Mouse (Mus musculus): ENCODE data around the gene Zfand3. TPM values are rescaled to one million over a fixed set of nuclear protein-coding genes. Genes with fewer than 3 reads are reported as not detected.

The Zfand3 gene
- total RNA-seq, 2 experiments from 2014 or later, result 99.7 to 103 TPM

DNA sequence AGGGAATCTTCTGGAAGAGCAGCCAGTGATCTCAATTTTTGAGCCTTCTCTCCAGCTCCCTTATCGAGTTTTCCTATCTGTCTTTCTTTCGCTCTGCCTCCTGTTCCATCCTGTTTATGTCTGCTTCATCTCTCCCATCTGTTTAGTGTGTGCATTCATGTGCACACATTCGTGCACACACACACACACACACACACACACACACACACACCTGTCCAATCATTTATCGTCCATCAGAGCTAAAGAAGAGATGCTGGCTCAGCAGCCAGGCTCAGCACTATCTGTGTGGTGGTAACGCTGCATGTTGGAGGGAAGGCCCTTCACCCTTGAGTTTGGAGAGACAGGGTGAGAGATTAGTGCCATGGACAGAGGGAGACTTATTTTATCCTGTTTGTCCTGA is 21.3 kb upstream of the Zfand3 start:
- no peak for DNase-seq (ENCODE audit: extremely low spot score in 1 of 2, low spot score in 2 of 2)
- TF ChIP-seq CTCF (IDR thresholded peaks at IDR 0.05), result no peak
- Histone ChIP-seq H3K27ac (no peak overlapping the region), H3K4me3 (no peak overlapping the region)
- intact Hi-C loops (cut with DNase I), result no loop called here

GRCm38 (mm10) chr17:29984931-29985330 is 19.6 kb upstream of the Zfand3 start:
- DNase-seq (ENCODE audit: extremely low spot score in 1 of 2, low spot score in 2 of 2), result no peak
- no peak for TF ChIP-seq CTCF (IDR thresholded peaks at IDR 0.05)
- intact Hi-C loops (cut with DNase I), result no loop called here
- Histone ChIP-seq H3K4me3 (no peak overlapping the region), H3K27ac (no peak overlapping the region; the same call in 1 of the 2 replicates)

DNA sequence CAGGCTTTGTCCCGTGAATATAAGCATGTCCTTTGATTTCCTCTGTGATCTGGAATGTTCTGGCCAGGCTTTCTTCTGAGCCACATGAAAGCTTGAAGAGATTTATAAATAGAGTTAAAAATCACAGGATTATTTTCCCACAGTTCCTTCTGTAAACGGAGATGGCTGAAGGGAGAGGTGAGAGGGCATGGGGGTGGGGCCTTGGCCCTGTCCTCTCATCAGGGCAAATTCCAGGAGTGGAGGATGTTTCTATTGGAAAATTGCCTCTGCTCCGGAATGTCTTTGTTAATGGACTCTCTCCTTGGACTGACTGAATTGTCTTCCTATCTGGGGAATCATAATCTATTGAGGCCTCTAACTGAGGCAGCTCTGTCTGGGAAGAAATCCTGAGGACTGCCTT is 19.0 kb upstream of the Zfand3 start:
- DNase-seq (ENCODE audit: extremely low spot score in 1 of 2, low spot score in 2 of 2), result no peak
- intact Hi-C loops (cut with DNase I), result no loop called here
- TF ChIP-seq CTCF (IDR thresholded peaks at IDR 0.05), result no peak
- Histone ChIP-seq H3K27ac (no peak overlapping the region), H3K4me3 (no peak overlapping the region)

DNA sequence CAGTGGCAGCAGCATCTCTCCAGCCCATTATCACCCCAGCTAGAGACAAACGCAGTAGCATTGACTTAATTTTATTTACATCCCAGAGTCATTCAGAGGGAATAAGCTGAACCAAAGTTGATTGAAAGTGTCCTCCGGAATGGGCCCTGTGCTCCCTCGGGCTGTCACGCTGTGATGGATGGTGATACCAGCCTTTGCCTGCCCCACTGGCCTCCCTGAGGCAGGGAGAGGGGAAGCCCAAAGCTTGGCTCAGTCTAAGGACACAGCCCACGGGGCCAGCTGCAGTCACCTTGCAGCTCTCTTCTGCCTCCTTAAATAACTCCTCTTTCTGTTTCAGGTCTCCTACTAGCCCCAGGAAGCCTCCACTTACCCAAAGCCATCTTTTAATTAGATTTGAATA is 16.4 kb upstream of the Zfand3 start:
- no peak for DNase-seq (ENCODE audit: extremely low spot score in 1 of 2, low spot score in 2 of 2)
- TF ChIP-seq CTCF (IDR thresholded peaks at IDR 0.05), result no peak
- Histone ChIP-seq H3K4me3 (no peak overlapping the region), H3K27ac (no peak overlapping the region)
- intact Hi-C loops (cut with DNase I), result no loop called here

DNA sequence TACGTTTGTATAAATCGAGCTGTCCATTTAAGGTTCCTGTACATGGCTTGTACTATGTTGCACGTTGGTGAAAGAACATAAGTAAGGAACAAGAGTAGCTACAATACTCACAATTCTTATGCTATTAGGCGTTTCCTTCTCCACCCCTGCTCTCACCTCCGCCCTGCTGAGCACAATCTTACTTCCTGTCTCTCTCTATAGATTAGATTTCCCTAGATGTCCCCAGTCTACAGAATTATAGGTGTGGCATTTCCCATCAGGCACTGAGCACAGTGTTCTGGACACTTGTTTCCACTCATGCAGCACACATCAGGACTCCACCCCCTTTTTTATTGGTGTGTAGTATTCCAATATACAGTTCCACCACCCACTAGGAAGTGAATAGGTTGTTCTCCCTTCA is 14.9 kb upstream of the Zfand3 start:
- intact Hi-C loops (cut with DNase I), result no loop called here
- DNase-seq (ENCODE audit: extremely low spot score in 1 of 2, low spot score in 2 of 2), result no peak
- H3K27ac ChIP-seq, result no peak overlapping the region
- no peak overlapping the region for H3K4me3 ChIP-seq
- TF ChIP-seq CTCF (IDR thresholded peaks at IDR 0.05), result no peak

GRCm38 (mm10) chr17:29990136-29990535 is 14.4 kb upstream of the Zfand3 start:
- intact Hi-C loops (cut with DNase I), result no loop called here
- no peak for DNase-seq (ENCODE audit: extremely low spot score in 1 of 2, low spot score in 2 of 2)
- no peak overlapping the region for H3K27ac ChIP-seq
- no peak for TF ChIP-seq CTCF (IDR thresholded peaks at IDR 0.05)
- H3K4me3 ChIP-seq, result no peak overlapping the region

DNA sequence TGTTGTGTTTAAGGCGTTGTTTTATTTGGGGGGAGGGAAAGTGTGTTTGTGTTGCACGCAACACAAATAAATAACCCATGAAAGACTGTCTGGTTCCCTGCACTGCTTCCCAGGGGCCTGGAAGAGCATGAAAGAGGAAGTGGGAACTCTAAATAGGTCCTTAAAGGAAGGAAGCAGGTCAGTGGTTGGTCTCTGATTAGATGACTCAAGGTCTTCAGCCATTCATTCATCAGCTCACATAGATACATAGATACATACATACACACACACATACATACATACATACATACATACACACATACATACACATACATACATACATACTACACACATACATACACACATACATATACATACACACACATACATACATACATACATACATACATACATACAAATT is 13.7 kb upstream of the Zfand3 start:
- H3K4me3 ChIP-seq, result no peak overlapping the region
- no peak for TF ChIP-seq CTCF (IDR thresholded peaks at IDR 0.05)
- no peak for DNase-seq (ENCODE audit: extremely low spot score in 1 of 2, low spot score in 2 of 2)
- H3K27ac ChIP-seq, result no peak overlapping the region
- intact Hi-C loops (cut with DNase I), result no loop called here

DNA sequence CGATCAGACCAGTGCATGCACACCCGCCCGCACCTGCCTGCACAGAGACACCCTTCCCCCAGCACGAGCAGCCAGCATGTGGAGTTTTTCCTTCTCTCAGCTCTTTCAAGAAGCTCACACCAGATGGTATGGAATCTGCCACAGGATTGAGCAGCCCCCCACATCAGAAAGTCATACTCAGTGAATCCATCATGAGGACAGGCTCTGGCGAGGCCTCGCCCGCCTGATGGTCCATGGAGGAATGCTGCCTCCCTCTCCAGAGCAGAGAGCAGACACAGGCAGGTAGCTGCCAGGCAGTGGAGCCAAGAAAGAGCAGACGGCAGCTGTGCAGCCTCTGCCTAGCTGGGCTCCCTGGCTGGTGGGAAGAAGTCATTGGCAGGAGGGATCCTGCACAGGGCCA is 11.0 kb upstream of the Zfand3 start:
- intact Hi-C loops (cut with DNase I), result no loop called here
- TF ChIP-seq CTCF (IDR thresholded peaks at IDR 0.05), result no peak
- Histone ChIP-seq H3K27ac (no peak overlapping the region), H3K4me3 (no peak overlapping the region)
- peak; percentile 29 to 41 for DNase-seq (ENCODE audit: extremely low spot score in 1 of 2, low spot score in 2 of 2)

DNA sequence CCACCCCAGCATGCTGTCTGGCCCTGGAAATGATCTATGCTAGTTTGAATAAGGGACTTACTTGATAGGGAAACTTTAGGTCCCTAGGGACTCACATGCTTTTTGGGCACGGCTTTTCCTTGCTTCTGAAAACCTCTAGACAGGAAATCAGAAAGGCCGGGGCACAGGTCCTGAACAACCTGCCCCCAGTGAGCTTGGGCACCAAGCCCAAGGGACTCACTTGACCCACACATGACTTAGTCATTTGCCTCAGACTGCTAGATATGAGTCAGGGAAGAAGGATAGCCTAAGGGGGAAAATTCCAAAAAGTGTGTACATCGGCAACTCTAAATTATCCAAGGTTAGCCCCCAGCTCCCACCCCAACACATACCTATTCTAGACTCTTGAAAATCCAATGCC is 10.5 kb upstream of the Zfand3 start:
- intact Hi-C loops (cut with DNase I), result no loop called here
- no peak overlapping the region for H3K27ac ChIP-seq
- no peak for DNase-seq (ENCODE audit: extremely low spot score in 1 of 2, low spot score in 2 of 2)
- H3K4me3 ChIP-seq, result no peak overlapping the region
- TF ChIP-seq CTCF (IDR thresholded peaks at IDR 0.05), result no peak

DNA sequence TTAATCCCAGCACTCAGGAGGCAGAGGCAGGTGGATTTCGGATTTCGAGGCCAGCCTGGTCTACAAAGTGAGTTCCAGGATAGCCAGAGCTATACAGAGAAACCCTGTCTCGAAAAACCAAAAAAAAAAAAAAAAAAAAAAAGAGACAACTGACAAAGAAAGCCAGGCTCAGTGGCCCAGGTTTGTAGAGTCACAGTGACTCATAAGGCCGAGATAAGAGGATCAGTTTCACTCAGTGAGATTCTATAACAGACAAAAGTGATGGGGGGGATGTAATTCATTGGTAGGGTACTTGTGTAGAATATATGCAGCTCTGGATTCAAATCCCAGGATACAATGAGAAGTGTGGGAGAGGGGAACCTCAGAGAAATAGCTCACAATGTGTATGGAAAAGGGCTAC is 10.1 kb upstream of the Zfand3 start:
- H3K4me3 ChIP-seq, result no peak overlapping the region
- no peak overlapping the region for H3K27ac ChIP-seq
- TF ChIP-seq CTCF (IDR thresholded peaks at IDR 0.05), result no peak
- intact Hi-C loops (cut with DNase I), result no loop called here
- no peak for DNase-seq (ENCODE audit: extremely low spot score in 1 of 2, low spot score in 2 of 2)

DNA sequence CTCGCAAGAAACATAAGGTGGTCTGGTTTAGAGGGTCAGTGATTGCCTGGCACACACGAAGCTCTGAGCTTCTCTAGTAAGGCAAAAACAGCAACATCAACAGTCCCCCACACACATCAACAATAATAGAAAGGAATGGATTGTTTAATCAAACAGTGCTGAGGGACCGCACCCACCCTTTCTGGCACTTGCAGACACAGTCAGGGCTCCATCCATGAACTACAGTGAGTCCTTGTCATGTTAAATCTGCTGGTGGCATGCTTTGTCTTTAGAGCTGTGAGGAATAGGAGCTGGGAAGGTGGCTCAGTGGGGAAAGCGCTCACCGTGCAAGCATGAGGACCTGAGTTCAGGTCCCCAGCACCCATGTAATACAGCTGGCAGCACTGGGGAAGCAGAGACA is 8.5 kb upstream of the Zfand3 start:
- no peak overlapping the region for H3K27ac ChIP-seq
- DNase-seq (ENCODE audit: extremely low spot score in 1 of 2, low spot score in 2 of 2), result no peak
- TF ChIP-seq CTCF (IDR thresholded peaks at IDR 0.05), result no peak
- intact Hi-C loops (cut with DNase I), result no loop called here
- H3K4me3 ChIP-seq, result no peak overlapping the region

GRCm38 (mm10) chr17:29997726-29998125 is 6.8 kb upstream of the Zfand3 start:
- Histone ChIP-seq H3K27ac (no peak overlapping the region), H3K4me3 (no peak overlapping the region)
- intact Hi-C loops (cut with DNase I), result no loop called here
- no peak for TF ChIP-seq CTCF (IDR thresholded peaks at IDR 0.05)
- no peak for DNase-seq (ENCODE audit: extremely low spot score in 1 of 2, low spot score in 2 of 2)

- no peak for TF ChIP-seq CTCF (IDR thresholded peaks at IDR 0.05)
- no peak for DNase-seq (ENCODE audit: extremely low spot score in 1 of 2, low spot score in 2 of 2)
- H3K27ac ChIP-seq, result no peak overlapping the region
- H3K4me3 ChIP-seq, result no peak overlapping the region
- intact Hi-C loops (cut with DNase I), result no loop called here
Observed at GRCm38 (mm10) chr17:29998566-29999295, 5.8 kb upstream of the Zfand3 start.
